Mouse (Mus musculus) erythroid progenitor cell, adult 5-6 weeks (primary cell): ENCODE measurements around the gene Tns4. TPM values are rescaled to one million over a fixed set of nuclear protein-coding genes. Genes with fewer than 3 reads are reported as not detected.

Experiments
- ATAC-seq: replicated peaks from 2 replicates; pipeline ENCODE4 v1.8.0; 2016; ENCODE audit warnings: moderate number of reproducible peaks, mild to moderate bottlenecking, moderate TSS enrichment, inconsistent platforms; ENCODE audit not compliant: poor library complexity, low FRiP score, severe bottlenecking
- total RNA-seq, 2 experiments: library from RNA; stranded (forward) in 1 of 2; stranded (reverse) in 1 of 2; fragments of 150-400 nt in 1 of 2; fragments of 186-747, 209-891 nt in 1 of 2; gene quantifications; 2 replicates each; pipeline versions ENCODE4 v1.2.3 to v1.2.4; 2015 to 2017; ENCODE audit warnings: low replicate concordance in 2 of 2

Gene Tns4
- total RNA-seq, 2 experiments from 2014 or later: 2.6 TPM; not detected in 1

DNA sequence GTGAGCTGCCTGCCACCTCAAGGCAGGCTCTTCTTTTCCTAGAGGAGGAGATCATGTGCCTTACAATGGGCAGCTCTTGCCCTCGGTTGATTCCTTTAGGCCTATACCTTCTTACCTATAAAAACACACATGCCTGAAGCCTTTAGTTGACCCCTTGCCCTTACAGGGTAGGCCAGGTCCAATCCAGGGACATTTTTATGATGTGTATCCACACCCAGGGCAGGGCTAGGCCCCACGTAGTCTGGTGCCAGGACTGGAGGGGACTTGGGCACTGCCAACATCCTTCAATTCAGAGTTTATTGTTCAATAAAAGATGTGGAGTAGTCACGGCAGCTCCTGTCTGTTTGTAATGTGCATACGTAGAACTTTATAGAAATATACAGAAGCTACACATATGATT, 7.3 kb upstream of the Tns4 start:
- ATAC-seq: no peak

DNA sequence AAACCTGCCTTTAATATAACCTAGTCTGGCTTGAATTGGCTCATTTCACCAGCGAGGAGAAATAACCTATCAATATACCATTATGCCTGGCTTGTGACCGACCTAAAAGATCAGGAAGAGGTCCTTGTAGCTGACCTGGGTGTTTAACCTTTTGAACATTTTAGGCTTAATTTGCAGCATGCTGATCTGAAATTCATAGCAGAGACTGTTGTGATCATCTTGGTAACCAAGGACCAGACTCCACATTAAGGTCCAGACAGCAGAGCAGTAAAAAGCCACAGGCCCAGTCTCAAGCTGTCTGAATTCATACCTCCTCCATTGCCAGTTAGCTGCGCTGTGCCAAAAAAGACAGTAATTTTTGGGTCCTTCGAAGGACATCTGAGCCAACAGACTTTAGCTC, 6.7 kb upstream of the Tns4 start:
- ATAC-seq: no peak

DNA sequence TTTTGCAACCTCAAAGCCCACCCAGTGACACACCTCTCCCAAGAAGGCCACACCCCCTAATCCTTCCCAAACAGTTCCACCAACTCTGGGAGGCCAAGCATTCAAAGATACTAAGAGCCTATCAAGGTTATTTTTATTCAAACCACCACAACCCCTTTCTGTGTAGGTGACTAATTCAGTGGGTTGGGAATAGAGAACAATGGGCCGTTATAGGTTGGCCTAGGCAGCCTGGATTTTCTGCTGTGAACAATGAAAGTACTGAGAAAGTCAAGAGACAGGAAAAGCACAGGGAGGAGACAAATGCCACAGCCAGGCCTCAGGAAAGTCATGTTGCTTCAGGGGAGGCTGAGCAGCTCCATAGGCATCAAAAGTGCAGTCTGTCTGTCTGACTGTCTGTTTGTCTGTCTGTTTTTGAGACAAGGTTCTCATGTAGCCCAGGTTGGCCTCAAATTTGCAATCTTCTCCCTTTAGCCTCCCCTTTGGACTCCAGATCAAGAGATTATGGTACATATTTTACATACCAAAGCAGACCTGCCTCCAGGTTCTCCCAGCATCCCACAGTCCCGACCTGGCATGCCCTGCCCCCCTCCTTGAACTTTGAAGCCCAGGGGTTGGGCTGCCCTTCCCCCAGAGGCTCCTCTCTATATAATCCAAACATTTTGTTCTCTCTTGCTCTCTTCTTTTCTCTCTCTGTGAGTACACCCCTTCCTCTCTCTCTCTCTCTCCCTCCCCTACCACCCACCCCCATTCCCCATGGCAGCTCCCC, 6.0 kb upstream of the Tns4 start:
- ATAC-seq: no peak

DNA sequence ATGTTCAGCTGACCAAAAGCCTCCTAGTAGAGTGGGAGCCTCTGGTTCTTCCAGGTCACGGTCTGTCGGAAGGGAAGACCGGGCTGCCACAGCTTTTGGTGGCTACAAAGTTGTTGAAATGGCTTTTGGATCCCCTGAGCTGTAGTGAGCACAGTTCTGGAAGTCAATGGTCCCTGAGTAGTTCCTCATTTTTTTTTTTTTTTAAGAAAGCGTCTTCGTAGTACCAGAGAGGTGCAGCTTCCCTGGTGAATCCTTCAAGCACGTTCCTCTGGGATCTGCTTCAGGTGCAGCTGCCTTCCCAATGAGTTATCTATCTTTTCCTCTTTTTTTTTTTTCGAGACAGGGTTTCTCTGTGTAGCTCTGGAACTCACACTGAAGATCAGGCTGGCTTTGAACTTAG, 4.6 kb upstream of the Tns4 start:
- ATAC-seq: no peak

DNA sequence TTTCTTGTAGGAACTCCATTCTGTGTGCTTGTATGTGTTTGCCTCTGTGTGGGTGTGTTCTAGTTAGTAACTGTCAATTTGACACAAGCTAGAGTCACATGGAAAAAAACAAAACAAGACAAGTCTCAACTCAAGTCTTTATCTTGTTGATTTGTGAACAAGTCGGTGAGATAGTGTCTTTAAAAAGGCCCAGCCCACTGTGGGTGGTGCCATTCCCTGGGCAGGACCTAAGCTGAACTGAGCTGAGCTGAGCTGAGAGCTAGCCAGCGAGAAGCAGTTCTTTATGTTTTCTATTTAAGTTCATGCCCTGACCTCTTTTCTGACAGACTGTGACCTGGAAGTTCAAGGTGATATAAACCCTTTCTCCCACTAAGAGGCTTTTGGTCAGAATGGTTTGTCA, 2.6 kb upstream of the Tns4 start:
- no peak for ATAC-seq

DNA sequence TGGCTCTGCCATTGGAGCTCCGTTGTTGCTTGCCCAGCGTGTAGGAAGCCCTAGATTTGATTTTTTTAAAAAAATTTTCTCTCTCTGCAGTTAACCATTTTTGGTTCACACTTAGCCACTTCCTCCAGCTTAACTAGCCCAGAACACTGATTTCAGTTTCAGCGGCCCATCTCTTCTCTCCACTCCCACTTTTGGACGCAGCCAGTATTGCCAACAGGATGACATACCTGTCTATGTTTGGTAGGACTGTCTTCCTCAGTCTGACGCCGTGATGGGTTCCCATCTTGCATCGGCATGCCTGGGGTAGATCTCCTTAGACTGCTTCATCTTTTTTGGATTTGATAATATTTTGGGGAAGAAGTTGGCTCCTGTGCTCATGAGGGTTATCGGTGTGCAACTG, 1.3 kb upstream of the Tns4 start:
- no peak for ATAC-seq

DNA sequence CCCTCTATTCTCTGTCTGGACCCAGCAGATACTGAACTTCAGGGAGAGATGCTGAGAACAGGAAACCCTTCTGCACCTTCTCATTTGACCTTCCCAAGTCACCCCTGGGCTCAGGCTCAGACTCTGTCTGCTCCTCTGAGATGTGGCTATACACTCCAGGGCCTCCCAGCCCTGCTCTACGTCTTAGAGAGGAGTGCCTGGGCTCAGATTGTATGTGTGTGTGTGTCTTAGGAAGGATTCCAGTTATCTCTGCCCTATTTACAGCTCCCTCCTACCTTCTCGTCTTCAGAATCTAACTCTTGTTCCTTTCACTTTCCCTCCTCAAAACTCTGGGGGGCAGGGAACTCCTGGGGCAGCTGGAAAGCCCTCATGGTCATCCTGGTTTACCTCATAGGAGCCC, 620 bp downstream of the Tns4 start:
- no peak for ATAC-seq

DNA sequence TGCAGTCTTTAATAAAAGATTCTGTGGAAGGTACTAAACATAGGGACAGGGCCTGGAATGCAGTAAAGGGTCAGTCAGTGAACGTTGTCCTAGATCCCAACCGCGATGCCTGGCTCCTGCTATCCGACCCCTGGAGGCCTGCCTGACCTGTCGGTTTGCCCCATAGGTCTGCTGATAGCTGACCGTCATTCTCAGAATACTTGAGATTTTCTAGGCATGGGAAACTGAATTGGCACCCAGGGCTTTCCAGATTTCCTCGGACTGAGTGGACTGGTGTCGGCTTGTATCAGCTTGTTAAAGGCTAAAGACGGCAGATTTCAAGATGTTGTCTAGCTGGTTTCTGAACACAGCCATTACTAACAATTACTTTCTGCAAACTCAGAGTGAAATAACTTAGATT, 4.7 kb downstream of the Tns4 start:
- ATAC-seq: no peak

DNA sequence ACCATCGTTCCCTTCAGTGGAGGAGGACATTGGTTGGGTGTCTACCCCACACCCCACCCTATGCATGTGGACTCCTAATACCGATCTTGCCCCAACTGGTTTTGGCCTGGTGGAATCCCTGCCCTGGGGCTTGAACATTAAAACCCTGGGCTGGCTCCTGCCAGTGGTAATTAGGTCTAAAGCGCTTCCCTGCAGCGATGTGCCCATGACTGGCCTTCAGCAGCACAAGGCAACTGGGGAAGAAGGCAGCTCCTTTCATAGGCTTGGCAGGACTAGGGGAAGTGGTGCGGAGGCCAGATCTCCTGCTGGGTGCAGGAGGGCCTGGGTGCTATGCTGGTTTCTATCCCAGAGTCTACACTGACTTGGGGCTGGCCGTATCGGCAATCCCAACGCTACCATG, 5.6 kb downstream of the Tns4 start:
- ATAC-seq: no peak

DNA sequence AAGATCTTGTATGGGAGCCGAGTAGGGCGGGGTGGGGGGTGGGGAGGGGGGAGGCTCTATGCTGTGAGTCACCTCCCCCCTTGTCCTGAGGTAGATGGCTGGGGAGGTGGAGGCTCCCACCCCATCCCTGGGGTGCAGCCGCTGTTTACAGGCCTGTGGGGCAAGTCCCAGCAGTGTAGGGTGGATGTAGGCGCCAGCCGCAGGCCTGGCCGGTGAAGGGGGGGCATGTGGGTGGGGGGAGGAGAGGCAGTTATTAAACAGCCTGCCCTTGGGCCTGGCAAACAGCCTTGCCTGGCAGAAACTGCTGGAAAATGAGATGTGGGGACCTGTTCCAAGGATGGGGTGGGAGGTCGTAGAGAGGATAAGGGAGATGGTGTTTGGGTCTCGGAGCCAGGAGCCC, 7.0 kb downstream of the Tns4 start:
- ATAC-seq: no peak

DNA sequence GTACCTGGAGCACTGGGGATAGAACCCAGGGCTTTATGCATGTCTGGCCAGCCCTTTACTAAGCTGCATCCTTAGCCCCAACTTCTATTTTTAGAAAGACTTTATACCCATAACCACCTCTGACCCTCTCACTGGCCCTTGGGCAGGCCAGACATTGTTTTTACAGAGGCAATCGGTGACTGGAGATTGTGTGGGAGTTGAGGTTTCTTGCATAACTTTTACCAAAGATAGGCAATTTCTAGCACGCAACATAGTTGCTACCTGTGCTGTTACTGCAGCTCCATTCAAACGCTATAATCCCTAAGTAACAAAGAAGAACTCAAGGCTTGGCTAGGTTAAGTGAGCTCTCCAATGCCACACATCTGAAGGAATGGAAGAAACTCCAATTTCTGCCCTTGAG, 7.5 kb downstream of the Tns4 start:
- no peak for ATAC-seq

DNA sequence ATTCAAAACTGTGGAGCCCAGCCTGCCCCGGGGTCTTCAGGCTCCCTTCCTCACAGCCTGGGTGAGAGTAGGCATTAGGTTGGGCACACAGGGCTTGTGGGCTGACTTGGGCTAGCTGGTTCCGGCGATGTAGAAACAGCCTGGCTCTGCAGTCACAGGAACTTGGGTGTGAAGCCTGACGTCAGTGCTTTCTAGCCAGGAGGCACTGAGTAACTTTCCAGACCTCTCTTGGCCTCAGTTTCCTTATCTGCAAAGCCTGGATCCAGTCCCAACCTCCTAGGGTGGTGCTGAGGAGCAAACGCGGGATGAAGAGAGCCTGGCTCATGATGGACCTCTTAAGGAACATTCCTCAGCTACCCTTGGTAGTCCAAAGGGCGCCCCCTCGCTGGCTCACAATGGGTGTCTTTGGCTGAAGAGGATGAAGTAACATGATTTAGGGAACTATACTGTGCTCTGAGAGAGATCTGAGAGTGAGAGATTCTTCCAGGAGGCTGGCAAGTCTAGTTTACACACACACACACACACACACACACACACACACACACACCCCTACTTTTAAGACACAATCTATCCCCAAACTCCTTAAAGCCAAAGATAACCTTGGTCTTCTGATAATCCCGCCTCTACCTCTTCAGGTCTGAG, 8.1 kb downstream of the Tns4 start:
- ATAC-seq: no peak

DNA sequence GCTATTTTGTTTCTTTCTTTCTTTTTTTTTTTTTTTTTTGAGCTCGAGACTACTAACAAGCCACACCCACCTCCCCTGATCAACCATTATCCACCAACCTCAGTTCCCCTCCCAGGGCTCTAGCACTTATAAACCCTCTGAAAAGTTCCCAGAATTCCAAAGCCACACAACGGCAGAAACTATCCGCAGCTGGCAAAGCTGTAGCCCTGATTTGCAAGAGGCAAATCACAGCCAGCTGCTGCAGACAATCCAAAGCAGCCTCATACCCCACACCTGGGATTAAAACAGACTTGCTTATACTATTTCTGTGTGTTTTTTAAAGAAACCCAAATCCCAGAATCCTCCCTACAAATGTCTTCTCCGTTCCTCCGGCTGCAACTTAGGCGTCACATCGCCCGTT, 11.2 kb downstream of the Tns4 start:
- ATAC-seq: no peak

DNA sequence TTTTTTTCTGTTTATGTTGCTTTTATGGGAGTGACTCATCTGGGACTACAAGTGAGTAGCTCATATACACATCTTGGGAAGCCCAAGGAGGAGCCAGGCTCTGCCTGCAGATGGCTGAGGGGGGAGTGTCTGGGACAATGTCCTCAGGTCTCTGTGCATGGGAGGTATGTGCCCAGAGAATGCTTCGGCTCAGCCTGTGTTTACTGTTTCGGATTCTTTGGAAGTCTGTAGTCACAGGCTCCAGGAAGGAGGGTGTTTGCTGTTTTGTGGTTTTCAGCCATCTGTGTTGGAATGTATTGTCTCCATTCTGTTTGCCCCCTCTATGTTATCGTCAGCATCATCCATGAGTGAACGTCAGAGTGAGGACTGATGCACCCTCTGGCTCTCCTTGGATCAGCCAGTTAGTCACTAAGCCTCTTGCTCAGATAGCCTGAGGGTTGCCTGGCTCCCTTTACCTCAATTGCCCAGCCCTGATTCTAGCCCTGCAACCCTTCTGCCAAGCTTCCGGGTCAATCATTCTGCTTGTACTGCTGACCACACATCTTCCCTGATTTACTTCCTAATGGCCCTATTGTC, 12.3 kb downstream of the Tns4 start:
- ATAC-seq: no peak

DNA sequence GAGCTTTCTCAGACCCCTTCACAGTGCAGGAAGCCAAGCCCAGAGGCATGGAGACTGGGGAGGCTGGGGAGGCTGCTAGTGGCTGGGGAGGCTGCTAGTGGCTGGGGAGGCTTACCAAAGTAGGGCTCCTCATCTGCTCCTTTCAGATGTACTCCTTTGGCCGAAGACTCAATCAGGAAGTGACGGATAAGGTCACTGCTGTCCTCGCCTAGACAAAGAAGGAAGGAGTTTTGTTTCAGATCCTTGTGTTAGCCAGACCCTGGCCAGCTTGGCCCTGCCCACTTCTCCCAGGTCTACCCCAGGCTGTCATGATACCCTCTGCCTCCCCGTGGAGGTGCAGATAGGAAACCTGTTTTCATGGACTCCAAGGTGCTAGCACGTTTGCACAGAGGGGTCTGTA, 15.3 kb downstream of the Tns4 start:
- ATAC-seq: no peak

DNA sequence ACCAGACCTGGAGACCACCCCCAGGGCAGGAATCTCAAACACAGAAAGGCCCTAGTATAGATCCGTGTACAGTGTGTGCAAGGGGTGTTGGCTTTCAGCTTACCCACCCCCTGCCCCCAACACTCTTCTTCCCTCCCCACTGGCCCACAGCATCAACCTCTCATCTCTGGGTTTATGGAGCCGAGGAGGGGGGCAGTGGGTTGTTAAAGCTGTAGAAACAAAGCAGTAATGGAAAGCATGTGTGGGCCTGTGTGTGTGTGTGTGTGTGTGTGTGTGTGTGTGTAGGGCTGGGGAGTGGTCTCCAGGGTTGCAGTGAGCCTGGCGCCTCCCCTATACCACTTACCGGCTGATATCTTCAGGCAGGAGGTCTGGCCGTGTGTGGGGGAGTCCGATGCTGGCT, 17.2 kb downstream of the Tns4 start:
- ATAC-seq: no peak

DNA sequence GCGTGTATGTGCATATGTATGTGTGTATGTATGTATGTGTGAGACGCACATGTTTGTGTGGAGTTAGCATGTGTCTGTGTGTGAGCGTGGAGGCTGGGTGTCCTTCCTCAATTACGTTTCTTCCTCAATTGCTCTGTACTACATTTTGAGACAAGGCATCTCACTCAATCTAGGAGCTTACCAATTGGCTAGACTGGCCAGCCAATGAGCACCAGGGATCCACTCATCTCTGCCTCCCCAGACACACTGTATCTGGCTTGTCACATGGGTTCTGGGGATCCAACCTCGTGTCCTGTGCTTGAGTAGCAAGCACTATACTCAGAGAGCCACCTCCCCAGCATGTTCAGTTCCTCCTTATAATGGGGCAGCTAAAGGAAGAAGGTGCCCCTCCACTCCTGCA, 20.7 kb downstream of the Tns4 start:
- ATAC-seq: no peak

DNA sequence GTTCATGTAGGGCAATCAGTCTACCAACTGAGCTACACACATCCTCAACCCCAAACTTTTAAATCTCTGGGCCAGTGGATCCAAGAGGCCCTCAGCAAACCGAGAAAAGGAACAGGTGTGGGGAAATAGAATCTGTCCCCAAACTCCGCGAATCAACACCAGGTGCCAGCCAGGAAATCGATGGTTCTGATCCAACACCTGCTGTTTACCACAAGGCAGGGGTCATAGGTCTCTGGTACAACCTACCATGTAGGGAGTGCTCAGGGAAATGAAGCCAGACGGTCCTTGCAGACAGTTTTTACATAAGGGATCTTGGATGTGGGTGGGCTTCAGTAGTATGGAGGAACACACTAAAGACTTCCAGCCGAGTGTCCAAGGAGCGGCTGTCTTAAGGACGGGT, 21.5 kb downstream of the Tns4 start:
- ATAC-seq: no peak

DNA sequence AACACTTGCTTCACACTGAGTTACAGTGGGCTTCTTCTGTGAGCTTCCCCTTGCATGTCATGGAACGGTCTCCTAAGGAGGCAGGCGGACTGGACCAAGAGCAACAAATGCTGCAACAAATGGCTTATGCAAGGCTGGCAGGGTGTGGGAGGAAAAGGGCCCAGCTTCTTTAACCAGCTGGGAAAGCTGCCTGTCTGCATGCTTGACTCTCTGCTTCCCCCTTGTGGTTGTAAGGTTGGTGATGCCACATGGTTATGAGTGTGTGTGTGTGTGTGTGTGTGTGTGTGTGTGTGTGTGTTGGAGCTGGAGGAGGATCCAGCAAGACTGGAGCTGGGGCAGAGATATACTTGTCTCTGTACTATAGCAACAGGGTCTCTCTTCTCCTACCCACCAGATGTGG, 23.1 kb downstream of the Tns4 start:
- ATAC-seq: peak; percentile 63; the same call in 1 of the 2 replicates

DNA sequence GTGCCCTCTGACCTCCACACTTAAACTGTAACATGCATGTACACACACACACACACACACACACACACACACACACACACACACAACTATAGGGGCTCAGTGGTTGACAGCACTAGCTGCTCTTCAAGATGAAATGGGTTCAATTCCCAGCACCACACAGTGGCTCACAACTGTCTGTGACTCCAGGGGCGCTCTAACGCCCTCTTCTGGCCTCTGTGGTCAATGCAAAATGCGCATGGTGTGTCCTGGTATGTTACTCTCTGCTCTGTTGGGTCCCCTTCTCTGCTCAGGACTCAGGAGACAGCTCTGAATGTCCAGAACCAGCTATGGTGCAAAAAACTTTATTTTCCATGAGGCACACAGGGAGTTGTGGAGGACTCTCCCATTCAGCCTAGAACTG, 23.8 kb downstream of the Tns4 start:
- ATAC-seq: no peak

DNA sequence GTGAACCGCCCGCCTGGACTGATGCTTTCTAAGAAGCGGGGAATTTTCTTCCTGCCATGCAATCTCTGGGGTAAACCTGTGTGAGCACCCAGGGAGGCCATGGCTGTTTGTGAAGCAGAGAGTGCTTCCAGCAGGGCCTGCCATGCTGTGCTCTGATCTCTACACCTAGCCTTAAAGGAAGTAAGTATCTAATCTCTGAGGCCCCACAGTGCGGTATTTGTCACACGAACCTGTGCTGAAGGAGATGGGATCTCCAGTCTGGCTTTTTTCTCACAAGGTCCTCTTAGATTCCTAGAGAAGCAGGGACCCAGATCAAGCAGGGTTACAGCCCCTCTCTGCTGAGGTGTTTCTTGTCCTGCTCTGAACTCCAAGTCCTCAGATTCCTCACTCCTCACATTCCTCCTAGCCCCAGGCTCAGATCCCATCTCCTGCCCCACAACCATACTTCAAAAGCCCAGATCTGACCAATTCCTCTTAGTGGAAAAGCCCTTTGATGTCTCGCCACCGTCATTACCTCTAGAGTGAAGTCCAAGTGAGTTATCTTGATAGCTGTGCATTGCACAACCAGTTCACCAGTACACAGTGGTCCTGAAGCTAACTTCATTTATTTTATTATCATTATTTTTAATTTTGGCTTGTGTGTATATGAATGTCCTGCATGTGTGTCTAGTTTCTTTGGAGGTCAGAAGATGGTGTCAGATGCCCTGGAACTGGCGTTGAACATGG, 25.5 kb downstream of the Tns4 start:
- no peak for ATAC-seq
